In genomic region chr11:119685477-119685876, GRCm38 (mm10) we compare ENCODE assay signal across 8 mouse cellular contexts.
A peak's percentile ranks its signal among the peaks of the same experiment; 100 is the strongest.
DNase-seq lines count a peak whose midpoint lies in the region; ATAC-seq and TF ChIP-seq lines count a peak whose summit lies in the region.

No protein-coding gene starts in this region.

- no peak for TF ChIP-seq POLR2A in brain, embryonic 14.5 days (IDR thresholded peaks at IDR 0.05; ENCODE audit: borderline replicate concordance, extremely low read depth, insufficient read depth, insufficient read length, poor library complexity, severe bottlenecking)
- TF ChIP-seq POLR2A in kidney, adult 2 months (IDR thresholded peaks at IDR 0.05; ENCODE audit: low read depth, low read length) = no peak

- H3K27me3 ChIP-seq in midbrain, embryonic 10.5 days (ENCODE audit: low read depth, poor library complexity, severe bottlenecking) = no peaks in the 10 kb centered on the region
- H3K27me3 ChIP-seq in midbrain, embryonic 11.5 days (ENCODE audit: control insufficient read depth, insufficient read depth, low read length) = no peaks in the 10 kb centered on the region
- no peaks in the 10 kb centered on the region for H3K27me3 ChIP-seq in kidney, adult 2 months (replicated peaks; ENCODE audit: control insufficient read depth, insufficient read depth, low read length)
- H3K27me3 ChIP-seq in midbrain, embryonic 15.5 days (replicated peaks) = no peaks in the 10 kb centered on the region

- no peak for DNase-seq in midbrain, embryonic 10.5 days (ENCODE audit: low spot score)
- no peak for DNase-seq in midbrain, embryonic 11.5 days (ENCODE audit: low spot score, missing footprints)
- peak; percentile 72 for DNase-seq in brain, embryonic 14.5 days (ENCODE audit: low read depth)
- DNase-seq in kidney, adult 2 months = peak; percentile 67
- DNase-seq in cerebellum, postnatal 36 days = no peak
- DNase-seq in left cerebral cortex, adult 11 months (ENCODE audit: low spot score) = no peak

- H3K4me3 ChIP-seq in midbrain, embryonic 10.5 days = no peak overlapping the region
- no peak overlapping the region for H3K4me3 ChIP-seq in midbrain, embryonic 11.5 days (ENCODE audit: low read depth, low read length)
- H3K4me3 ChIP-seq in kidney, adult 2 months (ENCODE audit: insufficient read depth, low read depth, low read length) = no peak overlapping the region
- H3K4me3 ChIP-seq in midbrain, embryonic 15.5 days = no peak overlapping the region

- no peak overlapping the region for H3K9ac ChIP-seq in midbrain, embryonic 11.5 days (ENCODE audit: low read length)
- no peak overlapping the region for H3K9ac ChIP-seq in midbrain, embryonic 15.5 days

- peak overlapping the region; percentile 46; the same call in 1 of the 2 replicates for H3K27ac ChIP-seq in midbrain, embryonic 10.5 days (replicated peaks)
- H3K27ac ChIP-seq in midbrain, embryonic 11.5 days (ENCODE audit: low read depth, low read length) = no peak overlapping the region
- 0 out of 2 replicates have a peak overlapping the region, but pooled peaks have one; percentile 7 for H3K27ac ChIP-seq in kidney, adult 2 months (ENCODE audit: insufficient read depth, low read depth, low read length)
- H3K27ac ChIP-seq in midbrain, embryonic 15.5 days = peak overlapping the region; percentile 49

- no peak for TF ChIP-seq CTCF in brain, embryonic 14.5 days (IDR thresholded peaks at IDR 0.05; ENCODE audit: borderline replicate concordance, extremely low read depth, insufficient read depth, insufficient read length)
- TF ChIP-seq CTCF in kidney, adult 2 months (conservative IDR thresholded peaks at IDR 0.05; ENCODE audit: insufficient read depth, insufficient read length, low read depth, low read length) = no peak

- H3K36me3 ChIP-seq in midbrain, embryonic 10.5 days = no peaks in the 10 kb centered on the region
- no peaks in the 10 kb centered on the region for H3K36me3 ChIP-seq in midbrain, embryonic 11.5 days (ENCODE audit: control insufficient read depth, insufficient read depth, low read length)
- H3K36me3 ChIP-seq in kidney, adult 2 months (ENCODE audit: control insufficient read depth, insufficient read depth, low read length) = no peaks in the 10 kb centered on the region
- H3K36me3 ChIP-seq in midbrain, embryonic 15.5 days (replicated peaks) = no peaks in the 10 kb centered on the region

- WGBS in midbrain, embryonic 10.5 days = 81% methylated on average over 5 of the region's 5 CpGs
- 78% methylated on average over 5 of the region's 5 CpGs for WGBS in midbrain, embryonic 11.5 days
- WGBS in kidney, adult 2 months = 25% methylated on average over 5 of the region's 5 CpGs
- WGBS in midbrain, embryonic 15.5 days = 52% methylated on average over 5 of the region's 5 CpGs

- no peaks in the 10 kb centered on the region for H3K9me3 ChIP-seq in midbrain, embryonic 10.5 days (replicated peaks)
- H3K9me3 ChIP-seq in midbrain, embryonic 11.5 days (ENCODE audit: control insufficient read depth, low read length) = no peaks in the 10 kb centered on the region
- H3K9me3 ChIP-seq in midbrain, embryonic 15.5 days = no peaks in the 10 kb centered on the region

- no peak for ATAC-seq in midbrain, embryonic 11.5 days (ENCODE audit: low FRiP score)
- no peak for ATAC-seq in midbrain, embryonic 15.5 days (replicated peaks)
- no peak for ATAC-seq in erythroid progenitor cell, adult 5-6 weeks (replicated peaks; ENCODE audit: low FRiP score, poor library complexity, severe bottlenecking)

- H3K4me2 ChIP-seq in midbrain, embryonic 11.5 days = no peak overlapping the region
- no peak overlapping the region for H3K4me2 ChIP-seq in midbrain, embryonic 15.5 days

- H3K4me1 ChIP-seq in midbrain, embryonic 10.5 days = peaks cover 12% of the 10 kb centered on the region; the same call in 1 of the 2 replicates
- H3K4me1 ChIP-seq in midbrain, embryonic 11.5 days (ENCODE audit: control insufficient read depth, insufficient read depth, low read length) = no peaks in the 10 kb centered on the region
- 0 out of 2 replicates have a peak, but pooled peaks cover 9% of the 10 kb centered on the region for H3K4me1 ChIP-seq in kidney, adult 2 months (ENCODE audit: control insufficient read depth, insufficient read depth, low read length)
- H3K4me1 ChIP-seq in midbrain, embryonic 15.5 days = peaks cover 24% of the 10 kb centered on the region

Comparison
In these comparisons a context has a peak if more than half of its experiments do, and no peak if none do; other contexts are left out.
1. DNase-seq: peak in brain, embryonic 14.5 days (single experiment) and kidney, adult 2 months (single experiment); none in midbrain, embryonic 10.5 days (single experiment), midbrain, embryonic 11.5 days (single experiment), cerebellum, postnatal 36 days (0 of 2) and left cerebral cortex, adult 11 months (single experiment).